Mouse (Mus musculus) T-helper 1 cell (primary cell): ENCODE data around the gene Ugt2a3.
"Not testable (repeated sequence)": the region's sequence is repeated elsewhere in the genome, so short reads cannot be mapped to it uniquely, and the experiment has no call there.

ENCODE experiments used
- in situ Hi-C: fragments of 300-600 bp; cut with MboI, MseI; formaldehyde crosslinking; loops from one replicate; pipeline ENCODE4 v1.15.1; 2025; ENCODE audit warnings: high pct_unique_total_duplicates

Gene Ugt2a3

DNA sequence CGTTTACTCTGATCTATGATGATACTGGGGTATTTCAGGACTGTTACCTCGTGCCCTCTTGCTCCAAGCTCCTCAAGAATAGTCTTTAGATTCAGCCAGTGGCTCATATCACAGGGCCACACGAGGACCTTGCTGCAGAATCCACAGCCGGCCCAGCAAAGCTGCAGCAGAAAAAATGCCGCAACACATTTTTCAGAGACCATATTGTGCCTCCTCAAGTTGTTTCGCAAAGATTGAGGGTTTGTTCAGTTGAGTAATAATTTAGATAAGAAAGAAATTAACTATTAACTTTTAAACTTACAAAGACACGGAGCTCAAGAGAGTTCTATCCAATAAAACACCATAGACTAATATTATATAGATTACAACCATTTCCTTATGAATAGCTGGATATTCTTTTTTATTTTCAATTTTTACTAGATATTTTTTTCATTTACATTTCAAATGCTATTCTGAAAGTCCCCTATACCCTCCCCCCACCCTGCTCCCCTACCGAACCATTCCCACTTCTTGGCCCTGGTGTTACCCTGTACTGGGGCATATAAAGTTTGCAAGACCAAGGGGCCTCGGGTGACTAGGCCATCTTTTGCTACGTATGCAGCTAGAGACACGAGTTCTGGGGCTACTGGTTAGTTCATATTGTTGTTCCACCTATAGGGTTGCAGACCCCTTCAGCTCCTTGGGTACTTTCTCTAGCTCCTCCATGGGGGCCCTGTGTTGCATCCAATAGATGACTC, at the start of gene Ugt2a3:
Gene Ugt2a3, minus strand, starts transcription at position 235 of the 737 bp plus-strand sequence.
- in situ Hi-C loops, result no loop called here

DNA sequence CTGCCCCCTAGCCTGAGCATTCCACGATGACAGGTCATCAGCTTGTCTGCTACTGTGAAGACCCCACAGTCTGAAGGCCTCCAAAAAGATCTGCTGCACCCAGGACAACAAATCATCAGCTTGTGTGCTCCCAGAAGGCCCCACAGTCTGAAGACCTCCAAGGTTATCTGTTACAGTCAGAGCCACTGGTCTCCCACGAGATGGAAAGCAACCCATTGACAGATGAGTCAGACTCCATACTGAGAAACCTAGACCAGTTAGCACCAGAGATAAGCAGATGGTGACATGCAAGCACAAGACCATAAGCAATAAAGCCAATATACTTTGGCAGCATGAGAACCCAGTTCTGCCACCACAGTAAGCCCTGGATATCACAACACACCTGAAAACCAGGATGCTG, 43.2 kb upstream of the Ugt2a3 start:
- in situ Hi-C loops, result no loop called here

- in situ Hi-C loops, result no loop called here
Observed at GRCm38 (mm10) chr5:87379825-87380224, 42.8 kb upstream of the Ugt2a3 start.

DNA sequence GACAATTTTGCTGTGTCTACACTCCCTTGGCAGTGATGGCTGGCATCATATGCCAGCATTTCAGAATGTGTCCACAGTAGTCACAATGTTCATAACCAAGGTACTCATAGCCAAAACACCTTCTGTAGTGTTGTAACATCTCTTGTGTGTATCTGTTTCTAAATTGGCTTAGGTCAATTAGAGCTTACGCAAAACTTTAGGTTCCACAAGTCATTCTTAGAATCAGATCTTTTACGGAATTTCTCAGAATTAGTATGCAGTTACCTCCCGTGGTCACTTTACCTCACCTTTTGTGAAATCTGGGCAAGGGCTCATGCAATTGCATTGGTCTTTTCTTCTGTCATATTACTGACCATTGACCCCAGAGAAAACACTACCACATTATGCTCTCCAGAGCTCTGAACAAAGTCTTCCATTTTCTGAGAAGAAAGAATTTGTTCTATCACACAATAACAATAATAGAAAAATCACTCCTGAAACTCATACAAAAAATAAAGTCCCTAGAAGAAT, 38.9 kb upstream of the Ugt2a3 start:
- in situ Hi-C loops, result no loop called here

DNA sequence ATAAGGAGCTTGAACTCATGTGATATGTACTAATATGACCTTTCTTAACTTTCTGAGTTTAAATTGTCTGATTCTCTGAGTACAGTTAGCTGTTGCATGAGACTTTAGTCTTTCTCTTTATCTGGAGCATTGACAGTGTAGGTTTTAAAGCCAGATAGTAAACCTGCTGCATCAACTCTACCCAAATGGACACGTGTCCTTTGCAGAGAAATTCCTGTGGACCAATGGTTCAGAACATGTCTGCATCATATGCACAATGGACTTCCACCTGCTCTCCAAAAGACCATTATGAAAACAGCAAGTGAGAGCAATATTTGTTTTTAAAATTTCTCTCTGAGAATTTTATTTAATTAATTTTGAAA, 36.5 kb upstream of the Ugt2a3 start:
- in situ Hi-C loops, result no loop called here

DNA sequence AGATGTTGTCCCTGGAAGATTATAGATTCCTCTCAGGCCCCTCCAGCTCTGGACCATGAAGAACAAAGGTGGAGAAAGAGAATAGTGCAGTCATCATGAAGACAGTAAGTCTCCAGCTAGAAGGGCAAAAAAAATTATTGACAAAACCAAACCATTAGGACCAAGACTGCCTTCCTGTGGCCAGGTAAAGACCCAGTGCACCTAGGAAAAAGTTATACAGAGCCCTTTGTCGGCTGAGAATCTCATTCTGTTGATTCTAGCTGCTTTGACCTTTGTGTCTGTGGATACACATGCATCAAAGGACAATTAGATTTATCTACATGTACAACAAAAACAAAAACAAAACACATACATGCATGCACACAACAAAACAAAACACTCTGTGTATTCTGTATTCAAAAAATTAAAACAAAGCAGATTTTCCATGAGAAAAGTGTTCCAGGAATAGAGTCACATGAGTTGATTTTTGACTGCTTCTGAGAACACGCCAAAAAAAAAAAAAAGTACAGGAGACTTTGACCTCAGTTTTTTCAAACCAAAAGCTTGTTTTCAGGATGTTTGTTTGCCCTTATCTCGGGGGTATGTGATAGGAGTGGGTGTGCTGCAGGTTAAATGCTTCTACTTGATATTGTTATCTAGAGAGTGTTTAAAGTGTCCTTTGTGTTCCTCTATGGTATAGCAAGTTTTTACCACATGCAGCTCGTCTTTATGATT, 36.0 kb upstream of the Ugt2a3 start:
- in situ Hi-C loops, result not testable (repeated sequence)

DNA sequence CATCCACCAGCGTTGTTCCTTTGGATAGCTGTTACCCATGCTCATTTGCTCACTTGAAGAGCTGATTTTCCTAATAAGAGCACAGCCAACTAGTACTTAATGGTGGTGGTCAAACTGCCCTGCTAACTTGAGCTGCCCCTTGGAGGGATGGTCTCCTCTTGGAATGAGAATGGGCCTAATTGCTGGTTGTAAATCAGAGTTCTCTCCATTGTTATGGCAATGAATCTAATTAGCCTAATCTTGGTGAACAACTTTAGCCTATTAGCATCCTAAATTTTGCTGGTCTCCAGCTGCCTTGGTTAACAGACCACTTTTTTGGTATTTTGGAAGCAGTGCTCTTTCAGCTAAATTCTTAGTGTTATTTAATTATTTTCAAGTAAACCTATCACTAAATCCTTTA, 13.4 kb upstream of the Ugt2a3 start:
- in situ Hi-C loops, result no loop called here

DNA sequence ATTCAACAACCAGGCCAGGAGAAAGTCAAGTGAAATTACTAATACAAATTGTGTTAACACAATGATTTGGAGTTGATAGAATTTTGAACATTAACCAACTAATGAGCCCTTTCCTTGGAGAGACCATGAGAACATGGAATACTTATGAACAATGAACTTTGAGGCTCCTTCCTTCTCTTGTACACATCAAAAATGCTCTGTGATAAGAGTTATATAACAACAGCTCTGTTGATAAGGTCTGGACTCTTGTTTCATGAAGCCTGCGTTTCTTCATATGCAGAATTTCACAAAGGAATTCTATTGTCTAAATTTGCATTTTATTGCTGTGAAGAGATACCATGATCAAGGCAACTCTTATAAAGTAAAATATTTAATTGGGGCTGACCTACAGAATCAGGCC, 12.2 kb upstream of the Ugt2a3 start:
- in situ Hi-C loops, result not testable (repeated sequence)

DNA sequence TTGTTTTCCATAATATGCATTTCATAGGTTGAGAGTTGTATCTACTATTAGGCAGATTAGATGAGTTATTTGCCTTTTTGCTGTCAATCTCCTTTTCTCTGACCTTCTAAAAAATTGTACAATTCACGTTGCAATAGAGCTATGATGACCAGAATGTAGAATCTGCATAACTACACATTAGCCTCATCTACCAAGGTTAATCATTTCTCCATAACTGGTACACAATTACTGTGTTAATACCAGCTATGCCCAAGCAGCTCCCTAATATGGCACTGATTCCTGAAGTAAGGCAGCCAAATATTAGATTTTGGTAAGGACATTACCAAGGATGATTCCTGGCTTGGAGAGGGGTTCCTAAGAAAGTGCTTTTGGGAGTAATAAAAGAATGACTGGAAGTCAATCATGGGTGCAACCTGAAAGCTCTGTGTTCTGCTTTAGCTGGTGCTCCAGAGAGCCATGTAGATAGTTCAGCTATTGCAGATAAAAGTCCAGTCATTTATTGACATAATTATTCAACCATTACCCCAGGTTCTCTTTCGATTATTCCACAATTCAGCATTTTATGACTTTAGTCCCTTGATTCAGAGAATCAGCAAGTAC, 10.6 kb upstream of the Ugt2a3 start:
- in situ Hi-C loops, result not testable (repeated sequence)

DNA sequence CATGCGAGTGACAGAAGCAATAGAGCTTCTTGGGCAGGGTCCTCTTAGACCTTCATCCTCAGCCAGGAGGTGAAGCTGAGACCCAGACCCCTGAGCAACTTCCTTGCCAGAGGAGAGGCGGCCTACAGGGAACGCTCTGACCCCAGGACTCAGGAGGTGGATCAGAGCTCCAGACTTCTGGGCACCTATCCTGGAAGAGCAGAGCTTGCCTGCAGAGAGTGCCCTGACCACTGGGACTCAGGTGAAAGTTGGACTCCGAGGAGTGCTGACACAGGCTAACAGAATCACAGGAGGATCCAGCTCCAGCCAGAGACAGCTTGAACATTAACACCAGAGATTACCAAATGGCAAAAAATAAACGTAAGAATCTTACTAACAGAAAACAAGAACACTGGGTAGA, 3.5 kb upstream of the Ugt2a3 start:
- in situ Hi-C loops, result no loop called here

DNA sequence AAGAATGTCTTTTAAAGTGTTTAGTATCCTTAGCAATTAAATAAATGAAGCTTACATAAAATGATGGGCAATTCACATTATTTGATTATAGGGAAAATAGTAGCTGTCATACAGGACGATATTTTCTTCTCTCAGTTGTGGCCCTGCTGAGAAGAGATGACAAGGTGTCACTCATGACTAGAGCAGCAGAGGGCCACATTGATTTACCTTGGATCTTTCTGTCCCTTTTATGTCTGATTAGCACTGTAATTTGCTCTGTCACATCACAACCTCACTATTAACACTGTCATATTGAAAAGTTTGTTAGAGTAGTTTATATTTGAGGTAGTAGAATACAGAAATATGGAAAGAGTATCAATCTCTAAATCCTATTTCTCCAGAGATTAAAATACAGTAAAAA, 1.8 kb downstream of the Ugt2a3 start:
- in situ Hi-C loops, result no loop called here

- in situ Hi-C loops, result no loop called here
Observed at GRCm38 (mm10) chr5:87333584-87333983, 3.4 kb downstream of the Ugt2a3 start.

- in situ Hi-C loops, result no loop called here
Observed at GRCm38 (mm10) chr5:87311392-87311791, 25.6 kb downstream of the Ugt2a3 start.

GRCm38 (mm10) chr5:87286180-87286579, 50.8 kb downstream of the Ugt2a3 start:
- in situ Hi-C loops, result not testable (repeated sequence)

- in situ Hi-C loops, result not testable (repeated sequence)
Observed at GRCm38 (mm10) chr5:87275986-87276385, 61.0 kb downstream of the Ugt2a3 start.

GRCm38 (mm10) chr5:87275581-87275980, 61.4 kb downstream of the Ugt2a3 start:
- in situ Hi-C loops, result no loop called here
